Mouse (Mus musculus) G1E (cell line): ENCODE data around the gene Bgn. TPM values are rescaled to one million over a fixed set of nuclear protein-coding genes. Genes with fewer than 3 reads are reported as not detected.

Experiments used
- ATAC-seq: 2 replicates; pipeline ENCODE4 v1.8.0; 2016; ENCODE audit warnings: mild to moderate bottlenecking; ENCODE audit not compliant: insufficient number of reproducible peaks, poor library complexity, low FRiP score, severe bottlenecking; ENCODE audit errors: extremely low read depth
- DNase-seq: peaks from one replicate; pipeline ENCODE4 v3.0.0; 2012; ENCODE audit warnings: low spot score
- H3K27me3 ChIP-seq: 2 replicates; pipeline ENCODE4 v1.6.1; 2012; ENCODE audit warnings: mild to moderate bottlenecking, low read length, inconsistent platforms; ENCODE audit not compliant: insufficient read depth
- H3K36me3 ChIP-seq: replicated peaks from 2 replicates; pipeline ENCODE3; 2012; ENCODE audit warnings: mild to moderate bottlenecking, inconsistent platforms
- H3K4me1 ChIP-seq: 2 replicates; pipeline ENCODE4 v1.6.1; 2012; ENCODE audit warnings: low read depth, low read length, inconsistent platforms, mixed read lengths; ENCODE audit not compliant: insufficient read depth
- H3K4me3 ChIP-seq: 2 replicates; pipeline ENCODE4 v1.5.1; 2012; ENCODE audit warnings: low read depth, mild to moderate bottlenecking, inconsistent platforms, low read length, moderate library complexity, mixed read lengths
- H3K9me3 ChIP-seq: replicated peaks from 2 replicates; pipeline ENCODE4 v1.6.1; 2012; ENCODE audit warnings: inconsistent platforms
- CTCF ChIP-seq: IDR thresholded peaks from 2 replicates; pipeline ENCODE4 v1.5.1; 2012; ENCODE audit warnings: low read depth, low read length, inconsistent platforms, mixed read lengths
- GATA1 ChIP-seq: IDR thresholded peaks from 2 replicates; pipeline ENCODE4 v1.6.1; 2012; ENCODE audit warnings: borderline replicate concordance, low read length, inconsistent platforms, mixed read lengths
- GATA2 ChIP-seq: IDR thresholded peaks from 2 replicates; pipeline ENCODE4 v1.6.1; 2012; ENCODE audit warnings: low read depth, low read length, inconsistent platforms, borderline replicate concordance
- POLR2AphosphoS5 ChIP-seq: IDR thresholded peaks from 2 replicates; pipeline ENCODE4 v1.6.1; 2012; ENCODE audit warnings: low read depth, low read length, inconsistent platforms; ENCODE audit not compliant: insufficient replicate concordance
- TAL1 ChIP-seq: conservative IDR thresholded peaks from 2 replicates; pipeline ENCODE4 v1.6.1; 2012; ENCODE audit warnings: low read depth, low read length, inconsistent platforms, mixed read lengths
- polyA plus RNA-seq: library from polyadenylated mRNA; stranded (reverse); fragments of >175 nt; gene quantifications from 2 replicates; pipeline ENCODE4 v1.2.3, GENCODE M21; 2012
- total RNA-seq, 2 experiments: library from RNA; stranded (forward) in 1 of 2; stranded (reverse) in 1 of 2; fragments of 200-1000 nt in 1 of 2; fragments of >200 nt in 1 of 2; fragmentation: Nextera tagmentation in 1 of 2; gene quantifications; 2 replicates each; pipeline ENCODE4 v1.2.3; 2014 to 2017

The Bgn gene
- total and polyA plus RNA-seq, 3 experiments: not detected

DNA sequence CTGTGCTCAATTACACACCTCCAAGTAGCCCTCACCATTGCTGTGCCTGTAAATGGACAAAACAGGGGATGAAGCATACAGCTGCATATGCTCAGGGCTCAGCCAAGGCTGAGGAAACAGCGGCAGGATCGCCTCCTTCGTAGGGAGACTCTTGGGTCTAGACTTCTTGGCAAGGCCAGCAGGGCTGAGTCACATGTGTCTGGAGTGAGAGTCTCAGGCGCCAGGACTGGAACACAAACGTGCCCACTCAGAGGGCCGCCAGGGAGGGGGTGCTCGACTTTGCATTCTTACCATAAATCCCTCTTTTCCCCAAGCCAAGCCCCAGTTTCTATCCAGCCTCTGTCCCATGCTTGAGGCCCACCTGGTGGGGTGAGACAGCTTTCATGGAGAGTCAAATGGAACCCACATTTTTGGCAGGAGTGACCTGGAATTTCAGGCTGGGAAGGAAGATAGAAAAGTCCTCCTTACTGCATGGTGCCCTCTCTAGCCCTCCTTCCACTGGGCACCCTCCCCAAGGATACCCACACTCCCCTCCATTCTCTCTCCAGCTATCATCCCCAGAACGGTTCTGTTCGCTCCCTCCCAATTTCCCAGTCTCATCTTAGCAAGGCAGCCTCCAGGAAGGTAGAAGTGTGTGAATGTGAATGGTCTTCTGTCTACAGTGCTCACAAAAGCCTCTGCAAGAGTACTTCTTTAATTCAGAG, 17.8 kb upstream of the Bgn start:
- ATAC-seq: no peak

DNA sequence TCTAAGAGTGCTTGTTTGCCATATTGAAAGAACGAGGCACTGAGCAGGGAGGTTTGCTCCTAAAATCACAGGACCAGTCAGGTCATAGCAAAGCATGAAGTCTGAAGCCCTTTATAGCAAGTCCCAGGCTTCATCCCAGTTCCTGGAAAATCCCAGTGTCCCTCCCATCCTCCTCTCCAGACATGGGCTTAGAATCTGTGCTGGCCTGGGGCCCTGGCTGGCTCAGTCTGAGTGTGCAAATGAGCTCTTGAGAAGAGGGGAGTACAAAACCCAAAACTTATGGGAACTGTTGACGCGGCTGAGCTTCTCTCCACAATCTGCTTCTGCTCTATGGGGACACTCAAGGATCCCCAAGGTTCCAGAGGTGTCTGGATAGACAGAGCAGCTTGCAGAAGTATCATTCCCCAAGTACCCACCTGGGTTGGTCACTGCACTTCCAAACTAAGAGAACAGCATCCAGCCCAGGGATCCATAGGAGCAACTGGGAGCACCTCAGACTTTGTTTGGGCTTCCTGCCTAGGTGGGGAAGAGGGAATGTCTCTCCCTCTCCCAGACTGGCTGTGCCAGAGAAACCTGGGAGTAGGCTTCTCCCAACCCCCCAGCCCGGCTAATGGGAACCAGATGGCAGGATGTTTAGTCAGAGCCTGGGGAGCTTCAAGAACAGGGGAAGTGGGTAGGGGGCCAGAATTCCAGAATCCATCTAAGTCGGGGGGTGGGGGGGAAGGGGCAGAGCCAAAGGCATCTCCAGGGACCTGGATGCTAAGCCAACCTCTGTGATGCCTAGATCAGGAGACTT, 15.8 kb upstream of the Bgn start:
- peaks cover 8% of the 10 kb centered on the region for H3K27me3 ChIP-seq
- H3K4me3 ChIP-seq: no peak overlapping the region

More for the DNA sequence above, 17.8 kb upstream of the Bgn start:
- Histone ChIP-seq H3K36me3 (no peaks in the 10 kb centered on the region), H3K4me3 (no peak overlapping the region), H3K4me1 (no peaks in the 10 kb centered on the region), H3K27me3 (peaks cover 8% of the 10 kb centered on the region), H3K9me3 (no peaks in the 10 kb centered on the region)
- no peak for DNase-seq
- TF ChIP-seq TAL1: no peak
- TF ChIP-seq GATA2: no peak
- no peak for TF ChIP-seq GATA1
- TF ChIP-seq CTCF: no peak
- no peak for TF ChIP-seq POLR2AphosphoS5

GRCm38 (mm10) chrX:73468330-73468729, 15.1 kb upstream of the Bgn start:
- no peak for DNase-seq
- Histone ChIP-seq H3K9me3 (no peaks in the 10 kb centered on the region), H3K4me3 (no peak overlapping the region), H3K4me1 (no peaks in the 10 kb centered on the region), H3K36me3 (no peaks in the 10 kb centered on the region), H3K27me3 (peaks cover 8% of the 10 kb centered on the region)
- no peak for TF ChIP-seq CTCF
- TF ChIP-seq GATA2: no peak
- TF ChIP-seq GATA1: no peak
- TF ChIP-seq TAL1: no peak
- no peak for TF ChIP-seq POLR2AphosphoS5
- ATAC-seq: no peak

More for the DNA sequence above, 15.8 kb upstream of the Bgn start:
- Histone ChIP-seq H3K4me1 (no peaks in the 10 kb centered on the region), H3K9me3 (no peaks in the 10 kb centered on the region), H3K36me3 (no peaks in the 10 kb centered on the region)
- ATAC-seq (no peak), DNase-seq (no peak)
- TF ChIP-seq CTCF: no peak
- TF ChIP-seq POLR2AphosphoS5: no peak
- TF ChIP-seq TAL1: no peak
- no peak for TF ChIP-seq GATA2
- no peak for TF ChIP-seq GATA1

DNA sequence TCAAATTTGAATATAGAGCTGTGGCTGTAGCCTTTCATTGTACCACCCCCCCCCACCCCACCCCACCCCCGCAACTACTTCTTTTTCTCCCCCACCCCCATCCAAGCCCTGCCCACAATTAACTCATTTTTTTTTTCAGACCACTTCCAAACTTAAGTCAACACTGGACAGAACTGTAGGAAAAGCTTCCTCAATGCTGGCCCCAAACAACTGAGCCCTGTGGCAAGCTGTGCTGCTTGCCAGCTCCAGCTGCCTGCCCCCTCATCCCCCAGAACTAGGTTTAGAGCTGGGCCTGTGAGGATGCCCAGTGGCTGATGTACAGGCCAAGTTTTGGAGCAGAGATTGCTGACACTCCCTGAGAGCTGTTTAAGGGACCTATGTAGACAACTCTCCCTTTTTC, 14.7 kb upstream of the Bgn start:
- no peaks in the 10 kb centered on the region for H3K9me3 ChIP-seq
- ATAC-seq: no peak
- no peak for DNase-seq
- H3K36me3 ChIP-seq: no peaks in the 10 kb centered on the region
- H3K4me1 ChIP-seq: no peaks in the 10 kb centered on the region
- no peak for TF ChIP-seq POLR2AphosphoS5
- no peak for TF ChIP-seq GATA2
- TF ChIP-seq CTCF: no peak
- no peak for TF ChIP-seq GATA1
- TF ChIP-seq TAL1: no peak
- peaks cover 8% of the 10 kb centered on the region for H3K27me3 ChIP-seq
- no peak overlapping the region for H3K4me3 ChIP-seq

- H3K27me3 ChIP-seq: peaks cover 10% of the 10 kb centered on the region; the same call in 1 of the 2 replicates
- no peak for DNase-seq
Observed at GRCm38 (mm10) chrX:73471764-73472163, 11.6 kb upstream of the Bgn start.

GRCm38 (mm10) chrX:73474340-73475165, 8.8 kb upstream of the Bgn start:
- Histone ChIP-seq H3K4me1 (no peaks in the 10 kb centered on the region), H3K4me3 (no peak overlapping the region), H3K36me3 (no peaks in the 10 kb centered on the region), H3K27me3 (0 out of 2 replicates have a peak, but pooled peaks cover 5% of the 10 kb centered on the region), H3K9me3 (no peaks in the 10 kb centered on the region)
- DNase-seq: no peak
- TF ChIP-seq GATA2 (no peak), TAL1 (no peak), POLR2AphosphoS5 (no peak), GATA1 (no peak), CTCF (no peak)
- no peak for ATAC-seq

More at GRCm38 (mm10) chrX:73471764-73472163, 11.6 kb upstream of the Bgn start:
- ATAC-seq: no peak
- TF ChIP-seq GATA1: no peak
- TF ChIP-seq TAL1: no peak
- TF ChIP-seq CTCF: no peak
- no peak for TF ChIP-seq POLR2AphosphoS5
- TF ChIP-seq GATA2: no peak
- Histone ChIP-seq H3K4me3 (no peak overlapping the region), H3K4me1 (no peaks in the 10 kb centered on the region), H3K9me3 (no peaks in the 10 kb centered on the region), H3K36me3 (no peaks in the 10 kb centered on the region)
